Mouse (Mus musculus) olfactory bulb, adult 2 months (tissue): ENCODE results near the gene Zcchc2. TPM values are rescaled to one million over a fixed set of nuclear protein-coding genes. Genes with fewer than 3 reads are reported as not detected.

Experiments used
- H3K27ac ChIP-seq: fragments of 200-500 bp; 2 replicates; pipeline ENCODE4 v1.5.1; 2012; ENCODE audit warnings: low read depth, low read length; ENCODE audit not compliant: insufficient read depth
- H3K4me1 ChIP-seq: fragments of 200-500 bp; 2 replicates; pipeline ENCODE4 v1.6.1; 2012; ENCODE audit warnings: low read length; ENCODE audit not compliant: control insufficient read depth, insufficient read depth
- H3K4me3 ChIP-seq: fragments of 200-500 bp; 2 replicates; pipeline ENCODE4 v1.5.1; 2012; ENCODE audit warnings: mild to moderate bottlenecking, low read depth, low read length, moderate library complexity; ENCODE audit not compliant: insufficient read depth
- CTCF ChIP-seq: fragments of 200-500 bp; IDR thresholded peaks from 2 replicates; pipeline ENCODE4 v1.5.1; 2012; ENCODE audit warnings: low read depth, mild to moderate bottlenecking, low read length, moderate library complexity; ENCODE audit not compliant: insufficient read depth
- POLR2A ChIP-seq: fragments of 200-500 bp; IDR thresholded peaks from 2 replicates; pipeline ENCODE4 v1.6.1; 2012; ENCODE audit warnings: mild to moderate bottlenecking, low read depth, low read length, moderate library complexity; ENCODE audit not compliant: insufficient read depth
- WGBS: fragments of 180-500 bp; shearing (Covaris S2); methylation state at CpG from one replicate; pipeline ENCODE4 v1.1.7; 2018; 5-methylcytosine and 5-hydroxymethylcytosine counted together
- polyA plus RNA-seq: library from polyadenylated mRNA; stranded (reverse); fragments of >200 nt; gene quantifications from 2 replicates; pipeline ENCODE4 v1.2.4, GENCODE M21; 2012; ENCODE audit warnings: low replicate concordance; ENCODE audit not compliant: missing spikeins, insufficient read depth, insufficient read length

Zcchc2 gene
- polyA plus RNA-seq, 1 experiment = not detected

GRCm38 (mm10) chr1:105993196-105993595 lies 3.0 kb downstream of the Zcchc2 start:
- Histone ChIP-seq H3K27ac (no peak overlapping the region; the same call in 1 of the 2 replicates), H3K4me3 (peak overlapping the region; percentile 69), H3K4me1 (0 out of 2 replicates have a peak, but pooled peaks cover 8% of the 10 kb centered on the region)
- TF ChIP-seq CTCF (no peak), POLR2A (no peak)
- 20% methylated on average over 7 of the region's 7 CpGs for WGBS

GRCm38 (mm10) chr1:105993601-105994209 lies 3.5 kb downstream of the Zcchc2 start:
- under 1% methylated on average over 37 of the region's 37 CpGs for WGBS
- Histone ChIP-seq H3K27ac (peak overlapping the region; percentile 9; the same call in 1 of the 2 replicates), H3K4me1 (peaks cover 8% of the 10 kb centered on the region; the same call in 1 of the 2 replicates), H3K4me3 (peak overlapping the region; percentile 69)
- TF ChIP-seq CTCF (no peak), POLR2A (peak; percentile 72)

GRCm38 (mm10) chr1:105995966-105996365 lies 5.8 kb downstream of the Zcchc2 start:
- no peak overlapping the region for H3K4me3 ChIP-seq
- no peak overlapping the region for H3K27ac ChIP-seq
- H3K4me1 ChIP-seq = peaks cover 5% of the 10 kb centered on the region; the same call in 1 of the 2 replicates
- WGBS = 85% methylated on average over 2 of the region's 2 CpGs
- TF ChIP-seq POLR2A (no peak), CTCF (no peak)

- 50% methylated on average over 3 of the region's 3 CpGs for WGBS
- no peak for TF ChIP-seq CTCF
- TF ChIP-seq POLR2A = no peak
- no peak overlapping the region for H3K4me3 ChIP-seq
- H3K4me1 ChIP-seq = no peaks in the 10 kb centered on the region; the same call in 1 of the 2 replicates
- H3K27ac ChIP-seq = no peak overlapping the region
These were observed 7.1 kb downstream of the Zcchc2 start for GRCm38 (mm10) chr1:105997282-105997681.

- 83% methylated on average over 2 of the region's 2 CpGs for WGBS
- Histone ChIP-seq H3K27ac (no peak overlapping the region), H3K4me1 (no peaks in the 10 kb centered on the region; the same call in 1 of the 2 replicates), H3K4me3 (no peak overlapping the region)
- no peak for TF ChIP-seq CTCF
- TF ChIP-seq POLR2A = no peak
These were observed 9.6 kb downstream of the Zcchc2 start for GRCm38 (mm10) chr1:105999802-106000201.

GRCm38 (mm10) chr1:106007581-106007980 lies 17.4 kb downstream of the Zcchc2 start:
- TF ChIP-seq CTCF (no peak), POLR2A (no peak)
- H3K27ac ChIP-seq = no peak overlapping the region
- 91% methylated on average over 1 of the region's 1 CpGs for WGBS
- no peak overlapping the region for H3K4me3 ChIP-seq
- H3K4me1 ChIP-seq = no peaks in the 10 kb centered on the region

- Histone ChIP-seq H3K4me3 (no peak overlapping the region), H3K4me1 (no peaks in the 10 kb centered on the region), H3K27ac (no peak overlapping the region)
- no peak for TF ChIP-seq CTCF
- no peak for TF ChIP-seq POLR2A
- 89% methylated on average over 7 of the region's 7 CpGs for WGBS
These were observed 20.9 kb downstream of the Zcchc2 start for GRCm38 (mm10) chr1:106011097-106011496.

- WGBS = 79% methylated on average over 2 of the region's 2 CpGs
- H3K27ac ChIP-seq = no peak overlapping the region
- no peaks in the 10 kb centered on the region for H3K4me1 ChIP-seq
- no peak overlapping the region for H3K4me3 ChIP-seq
- TF ChIP-seq CTCF = no peak
- TF ChIP-seq POLR2A = no peak
These were observed 23.6 kb downstream of the Zcchc2 start for GRCm38 (mm10) chr1:106013759-106014158.

- Histone ChIP-seq H3K4me3 (no peak overlapping the region), H3K27ac (no peak overlapping the region), H3K4me1 (no peaks in the 10 kb centered on the region)
- WGBS = 92% methylated on average over 6 of the region's 6 CpGs
- no peak for TF ChIP-seq CTCF
- no peak for TF ChIP-seq POLR2A
These were observed 26.1 kb downstream of the Zcchc2 start for GRCm38 (mm10) chr1:106016262-106016661.

- Histone ChIP-seq H3K4me3 (no peak overlapping the region), H3K27ac (no peak overlapping the region), H3K4me1 (no peaks in the 10 kb centered on the region)
- 74% methylated on average over 6 of the region's 6 CpGs for WGBS
- no peak for TF ChIP-seq CTCF
- TF ChIP-seq POLR2A = no peak
These were observed 29.6 kb downstream of the Zcchc2 start for GRCm38 (mm10) chr1:106019854-106020253.
